Comparison of ENCODE assay signal across 8 mouse cellular contexts in genomic region chr13:36578569-36579333, GRCm38 (mm10).
DNase-seq lines count a peak whose midpoint lies in the region; ATAC-seq lines count a peak whose summit lies in the region.

No protein-coding gene starts in this region.

- no peaks in the 10 kb centered on the region for H3K9me3 ChIP-seq in intestine, embryonic 15.5 days

- 3% methylated on average over 41 of the region's 41 CpGs for WGBS in intestine, embryonic 15.5 days

- peak; percentile 69 for DNase-seq in adrenal gland, postnatal 25 days
- peak; percentile 93 for DNase-seq in embryo, embryonic 11 days
- peak; percentile 21 to 38 for DNase-seq in gastrocnemius, postnatal 36 days
- peak; percentile 71 to 89 for DNase-seq in left cerebral cortex, adult 9 months (ENCODE audit: low spot score in 2 of 2)
- DNase-seq in lung, postnatal 4 days: peak; percentile 63 to 78
- DNase-seq in right cerebral cortex, postnatal 25 days: peak; percentile 90
- DNase-seq in spleen, postnatal 4 days (ENCODE audit: low spot score in 2 of 2): no peak

- ATAC-seq in intestine, embryonic 15.5 days: peak; percentile 97

- no peak overlapping the region for H3K27ac ChIP-seq in intestine, embryonic 15.5 days

- peak overlapping the region; percentile 47 for H3K9ac ChIP-seq in intestine, embryonic 15.5 days

- peak overlapping the region; percentile 82 for H3K4me2 ChIP-seq in intestine, embryonic 15.5 days (replicated peaks)

- no peaks in the 10 kb centered on the region for H3K27me3 ChIP-seq in intestine, embryonic 15.5 days (replicated peaks)

- no peaks in the 10 kb centered on the region for H3K4me1 ChIP-seq in intestine, embryonic 15.5 days (replicated peaks)

- H3K36me3 ChIP-seq in intestine, embryonic 15.5 days: no peaks in the 10 kb centered on the region

- intact Hi-C loops in gastrocnemius, postnatal 36 days (cut with DNase I): no loop called here

- peak overlapping the region; percentile 51 for H3K4me3 ChIP-seq in intestine, embryonic 15.5 days (replicated peaks)

Comparison
In these comparisons a context has a peak if more than half of its experiments do, and no peak if none do; other contexts are left out.
1. DNase-seq: peak in adrenal gland, postnatal 25 days (single experiment), embryo, embryonic 11 days (single experiment), gastrocnemius, postnatal 36 days (2 of 2), left cerebral cortex, adult 9 months (2 of 2), lung, postnatal 4 days (2 of 2) and right cerebral cortex, postnatal 25 days (single experiment); none in spleen, postnatal 4 days (0 of 2).